Mouse (Mus musculus) limb, embryonic 13.5 days (tissue): ENCODE data around the gene 1700047I17Rik2. TPM values are rescaled to one million over a fixed set of nuclear protein-coding genes. Genes with fewer than 3 reads are reported as not detected.
A peak's percentile ranks its signal among the peaks of the same experiment; 100 is the strongest.
"Not testable (repeated sequence)": the region's sequence is repeated elsewhere in the genome, so short reads cannot be mapped to it uniquely, and the experiment has no call there.

Source experiments
- ATAC-seq: fragments of 200-750 bp; cut with Nextera tagmentation; 2 replicates; pipeline ENCODE4 v1.8.0; 2017; ENCODE audit warnings: low read depth, moderate number of reproducible peaks, moderate TSS enrichment; ENCODE audit not compliant: low FRiP score
- H3K27ac ChIP-seq: fragments of 300-500 bp; sonication (generic); 2 replicates; pipeline ENCODE4 v1.5.1; 2015; ENCODE audit warnings: inconsistent platforms, mild to moderate bottlenecking, moderate library complexity
- H3K27me3 ChIP-seq: fragments of 300-500 bp; sonication (generic); 2 replicates; pipeline ENCODE4 v1.6.1; 2015; ENCODE audit warnings: mild to moderate bottlenecking, inconsistent platforms
- H3K36me3 ChIP-seq: fragments of 300-500 bp; sonication (generic); 2 replicates; pipeline ENCODE4 v1.6.1; 2015; ENCODE audit warnings: inconsistent platforms, mild to moderate bottlenecking, moderate library complexity
- H3K4me1 ChIP-seq: fragments of 300-500 bp; sonication (generic); 2 replicates; pipeline ENCODE4 v1.6.1; 2015; ENCODE audit warnings: inconsistent platforms
- H3K4me2 ChIP-seq: fragments of 300-500 bp; sonication (generic); replicated peaks from 2 replicates; pipeline ENCODE4 v1.6.1; 2015; ENCODE audit warnings: inconsistent platforms, mild to moderate bottlenecking, moderate library complexity
- H3K4me3 ChIP-seq: fragments of 300-500 bp; sonication (generic); 2 replicates; pipeline ENCODE4 v1.5.1; 2015; ENCODE audit warnings: moderate library complexity, mild to moderate bottlenecking, inconsistent platforms
- H3K9ac ChIP-seq: fragments of 300-500 bp; sonication (generic); 2 replicates; pipeline ENCODE4 v1.6.1; 2015; ENCODE audit warnings: mild to moderate bottlenecking, inconsistent platforms
- H3K9me3 ChIP-seq: fragments of 300-500 bp; sonication (generic); 2 replicates; pipeline ENCODE4 v1.6.1; 2016; ENCODE audit warnings: inconsistent platforms
- WGBS: fragments of 180-500 bp; shearing (Covaris S2); methylation state at CpG from one replicate; pipeline ENCODE4 v1.1.7; 2015; 5-methylcytosine and 5-hydroxymethylcytosine counted together
- polyA plus RNA-seq: library from polyadenylated mRNA; unstranded; fragments of >200 nt; fragmentation: Nextera tagmentation; extraction: Ambion mirVana; gene quantifications from 2 replicates; pipeline ENCODE4 v1.2.1, GENCODE M21; 2015

Gene 1700047I17Rik2
- polyA plus RNA-seq, result 0.15 and 3.2 TPM in 2 replicates

DNA sequence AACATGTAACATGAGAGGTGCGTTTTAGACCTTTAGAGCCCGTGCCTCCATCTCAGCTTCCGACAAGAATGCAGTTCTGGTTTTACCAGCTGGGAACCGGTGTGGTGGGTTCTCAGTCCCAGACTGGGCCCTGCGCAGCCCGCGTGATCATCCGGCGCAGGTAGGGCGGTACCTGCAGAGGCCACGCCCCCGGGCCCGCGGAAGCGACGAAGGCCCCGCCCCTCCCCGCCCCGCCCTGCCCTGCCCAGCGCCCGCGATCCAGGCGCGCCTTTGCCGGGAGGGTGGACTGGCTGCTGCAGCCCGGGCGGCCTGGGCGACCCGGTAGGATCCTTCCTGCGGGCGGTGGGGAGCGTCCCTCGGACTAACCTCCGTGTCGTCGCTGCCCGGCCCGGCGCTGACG, at the start of gene 1700047I17Rik2:
1700047I17Rik2 (plus strand) TSS at position 287 of the 400 bp plus-strand sequence.
- not testable (repeated sequence) for H3K4me1 ChIP-seq, H3K27ac ChIP-seq, H3K27me3 ChIP-seq, H3K9ac ChIP-seq, H3K4me3 ChIP-seq, H3K4me2 ChIP-seq, H3K9me3 ChIP-seq, H3K36me3 ChIP-seq
- ATAC-seq, result peak; percentile 98
- no CpG with 5 or more reads among the region's 40 CpGs for WGBS

DNA sequence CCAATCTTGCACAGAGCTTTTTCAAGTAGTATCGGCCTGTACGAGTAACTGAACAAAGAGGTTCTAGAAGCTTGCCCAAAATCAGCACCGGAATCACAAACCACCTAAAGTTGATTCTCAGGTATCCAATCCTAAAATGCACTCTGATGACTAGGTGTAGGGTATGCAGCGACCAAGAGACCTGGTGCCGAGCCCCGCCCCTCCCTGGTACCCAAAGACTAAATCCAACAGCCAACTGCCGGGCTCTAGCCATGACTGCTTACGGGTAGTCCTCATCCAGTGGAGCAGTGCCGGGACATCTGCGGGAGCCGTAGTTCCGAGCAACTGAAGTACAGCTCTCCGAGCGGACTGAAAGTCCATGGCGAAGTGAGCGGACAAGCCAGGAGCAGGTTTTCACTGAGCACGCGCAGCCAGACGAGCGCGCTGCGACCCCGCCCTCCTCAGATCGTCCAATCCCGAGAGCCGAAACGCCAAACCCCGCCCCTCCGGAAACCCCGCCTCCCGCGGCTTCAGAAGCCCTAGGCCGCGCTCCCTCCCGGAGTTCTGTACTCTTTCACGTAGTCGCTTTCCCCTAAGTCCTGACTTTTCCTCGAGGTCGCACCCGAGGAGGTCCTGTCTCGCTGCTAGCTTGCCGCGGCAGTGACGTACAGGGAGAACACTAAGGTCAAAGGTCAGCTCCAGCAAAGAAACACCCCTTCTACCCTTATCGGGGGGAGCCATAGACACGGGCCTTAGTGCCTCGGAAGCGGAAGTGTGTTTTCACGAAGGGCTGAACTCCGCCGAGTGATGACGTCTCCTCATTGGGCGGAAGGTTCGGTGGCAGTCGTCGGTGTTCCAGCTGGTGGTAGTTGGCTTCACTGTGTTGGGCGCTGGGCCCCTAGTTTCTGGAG, 44.6 kb upstream of the 1700047I17Rik2 start, which contains the start of gene Srp54b:
Srp54b (plus strand) TSS at position 546 of the 890 bp plus-strand sequence.
- peak within 1 kb of the TSS; percentile 36 for H3K4me3 ChIP-seq
- H3K9me3 ChIP-seq, H3K27me3 ChIP-seq, H3K4me1 ChIP-seq, H3K27ac ChIP-seq, H3K36me3 ChIP-seq, H3K4me2 ChIP-seq, H3K9ac ChIP-seq: not testable (repeated sequence)
- no CpG with 5 or more reads among the region's 57 CpGs for WGBS
- ATAC-seq, result peak; percentile 98

DNA sequence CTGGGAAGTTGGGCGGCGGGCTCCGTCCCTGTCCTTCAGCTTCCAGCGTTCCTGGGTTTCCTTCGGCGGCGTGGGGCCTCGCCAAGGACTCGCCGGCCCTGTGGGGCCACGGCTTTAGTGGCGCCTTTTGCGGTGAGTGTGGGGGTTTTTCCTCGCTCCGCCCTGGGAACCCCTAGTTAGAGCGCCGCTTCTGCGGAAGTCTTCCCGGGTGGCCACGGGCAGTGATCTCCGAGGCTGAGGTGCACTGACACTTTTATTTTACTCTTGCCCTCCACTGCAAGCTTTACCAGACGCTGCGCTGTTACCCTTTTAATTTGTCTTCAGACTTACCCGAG, 44.0 kb upstream of the 1700047I17Rik2 start:
- not testable (repeated sequence) for H3K9ac ChIP-seq, H3K4me2 ChIP-seq, H3K27me3 ChIP-seq, H3K4me1 ChIP-seq, H3K9me3 ChIP-seq, H3K27ac ChIP-seq, H3K36me3 ChIP-seq
- 0% methylated on average over 10 of the region's 24 CpGs for WGBS
- peak; percentile 34 for ATAC-seq
- H3K4me3 ChIP-seq, result peak overlapping the region; percentile 36

DNA sequence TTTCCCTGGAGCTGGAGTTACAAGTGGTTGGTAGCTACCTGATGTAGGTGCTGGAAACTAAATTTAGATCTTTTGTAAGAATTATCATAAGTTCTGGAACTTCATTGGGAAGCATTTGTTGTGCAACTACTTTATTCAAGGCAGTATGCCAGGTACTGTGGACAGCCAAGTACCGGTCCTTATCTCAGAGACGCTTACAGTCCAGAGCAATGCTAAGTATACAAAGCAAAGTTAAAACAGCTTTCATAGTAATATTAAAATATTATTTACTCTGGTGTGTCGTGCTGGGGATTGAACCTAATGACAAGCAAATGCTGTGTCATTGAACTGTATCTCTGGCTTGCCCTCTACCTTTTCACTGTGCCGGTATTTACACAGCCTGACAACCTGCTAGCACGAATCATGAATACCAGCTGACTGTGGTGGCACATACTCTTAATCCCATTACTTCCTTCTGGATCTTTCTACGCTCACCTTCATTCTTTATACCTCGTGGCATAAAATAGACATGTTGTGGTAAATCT, 32.3 kb upstream of the 1700047I17Rik2 start:
- not testable (repeated sequence) for H3K4me2 ChIP-seq, H3K36me3 ChIP-seq, H3K9me3 ChIP-seq, H3K4me3 ChIP-seq, H3K9ac ChIP-seq, H3K27me3 ChIP-seq, ATAC-seq, H3K27ac ChIP-seq, H3K4me1 ChIP-seq
- WGBS, result no CpG with 5 or more reads among the region's 7 CpGs

DNA sequence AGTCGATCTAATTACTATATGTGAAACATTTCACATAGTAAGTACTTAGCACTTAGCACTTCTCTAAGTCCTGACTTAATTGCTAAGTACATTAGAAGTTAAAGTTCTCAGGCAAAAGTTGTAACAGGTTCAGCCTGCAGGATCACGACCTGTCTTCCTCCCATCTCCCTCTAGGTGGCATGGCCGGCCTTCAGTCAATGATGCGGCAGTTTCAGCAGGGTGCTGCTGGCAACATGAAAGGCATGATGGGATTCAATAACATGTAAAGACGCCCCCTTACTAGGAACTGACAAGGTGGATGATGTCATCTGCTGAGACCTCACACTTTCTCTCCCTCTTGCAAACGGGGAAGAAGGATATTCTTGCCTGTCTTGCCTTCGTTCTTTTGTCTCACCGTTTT, 11.7 kb upstream of the 1700047I17Rik2 start:
- H3K27me3 ChIP-seq, H3K4me3 ChIP-seq, ATAC-seq, H3K36me3 ChIP-seq, H3K9ac ChIP-seq, H3K4me1 ChIP-seq, H3K27ac ChIP-seq, H3K9me3 ChIP-seq, H3K4me2 ChIP-seq: not testable (repeated sequence)
- no CpG with 5 or more reads among the region's 8 CpGs for WGBS

DNA sequence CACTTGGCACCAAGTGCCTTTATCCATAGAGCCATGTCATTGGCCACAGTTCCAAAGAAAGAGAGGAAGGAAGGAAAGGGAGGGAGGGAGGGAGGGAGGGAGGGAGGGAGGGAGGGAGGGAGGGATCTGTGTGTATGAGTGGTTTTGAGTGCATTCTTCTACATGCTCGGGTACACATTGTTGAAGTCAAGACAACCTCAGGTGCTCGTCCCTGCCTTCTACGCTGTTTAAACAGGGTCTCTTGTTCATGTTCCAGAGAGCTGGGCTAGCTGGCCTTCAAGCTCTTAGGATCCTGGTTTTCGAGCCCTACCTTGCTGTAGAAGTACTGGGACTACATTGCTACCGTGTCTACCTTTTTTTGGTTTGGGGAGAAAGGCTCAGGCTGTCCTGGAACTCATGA, 10.3 kb upstream of the 1700047I17Rik2 start:
- no CpG with 5 or more reads among the region's 5 CpGs for WGBS
- not testable (repeated sequence) for H3K27ac ChIP-seq, H3K4me3 ChIP-seq, H3K4me1 ChIP-seq, H3K9me3 ChIP-seq, H3K4me2 ChIP-seq, ATAC-seq, H3K27me3 ChIP-seq, H3K36me3 ChIP-seq, H3K9ac ChIP-seq

DNA sequence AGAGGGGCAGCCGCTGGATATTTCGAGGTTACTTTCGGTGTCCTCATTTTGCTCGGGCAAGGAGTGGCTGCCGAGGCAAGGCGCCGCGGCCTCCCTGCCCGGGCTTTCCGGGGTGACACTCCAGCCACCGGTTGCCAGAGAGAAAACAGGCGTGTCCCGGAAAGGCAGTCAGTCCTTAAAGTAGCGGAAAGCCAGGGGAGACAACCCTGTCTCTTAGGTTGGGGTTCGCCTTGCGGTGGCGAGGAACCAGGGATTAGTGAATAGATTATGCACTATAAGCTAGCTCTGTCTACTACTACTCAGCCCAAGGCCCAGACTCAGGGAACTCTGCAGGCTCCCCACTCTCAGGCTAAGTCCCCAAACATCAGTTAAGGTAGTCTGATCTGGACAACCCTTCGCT, 407 bp downstream of the 1700047I17Rik2 start:
- H3K9me3 ChIP-seq, H3K4me1 ChIP-seq, H3K27ac ChIP-seq, H3K9ac ChIP-seq, H3K4me3 ChIP-seq, H3K27me3 ChIP-seq, H3K36me3 ChIP-seq, H3K4me2 ChIP-seq: not testable (repeated sequence)
- ATAC-seq, result peak; percentile 29; the same call in 1 of the 2 replicates
- WGBS, result no CpG with 5 or more reads among the region's 18 CpGs

DNA sequence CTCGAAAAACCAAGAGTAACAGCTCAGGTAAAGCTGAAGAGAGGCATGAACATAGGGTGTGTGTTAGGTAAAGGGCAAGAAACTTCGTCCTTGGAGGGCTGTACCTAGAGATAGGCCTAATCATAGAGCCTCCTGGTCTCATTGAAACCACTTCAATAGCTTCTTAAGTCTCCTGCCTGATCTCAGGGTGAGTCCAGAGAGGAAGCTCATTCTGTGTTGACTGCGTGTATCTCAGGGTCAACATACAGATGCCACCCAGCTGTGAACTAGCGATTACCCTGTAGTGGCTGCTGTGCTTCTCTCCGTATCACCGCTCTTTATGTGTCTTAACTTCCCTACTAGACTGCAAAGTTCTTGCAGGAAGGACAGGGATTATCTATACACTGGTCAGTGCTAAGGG, 13.6 kb downstream of the 1700047I17Rik2 start:
- H3K27me3 ChIP-seq, H3K9ac ChIP-seq, H3K36me3 ChIP-seq, H3K27ac ChIP-seq, ATAC-seq, H3K4me1 ChIP-seq, H3K9me3 ChIP-seq, H3K4me2 ChIP-seq, H3K4me3 ChIP-seq: not testable (repeated sequence)
- WGBS, result no CpG with 5 or more reads among the region's 6 CpGs

DNA sequence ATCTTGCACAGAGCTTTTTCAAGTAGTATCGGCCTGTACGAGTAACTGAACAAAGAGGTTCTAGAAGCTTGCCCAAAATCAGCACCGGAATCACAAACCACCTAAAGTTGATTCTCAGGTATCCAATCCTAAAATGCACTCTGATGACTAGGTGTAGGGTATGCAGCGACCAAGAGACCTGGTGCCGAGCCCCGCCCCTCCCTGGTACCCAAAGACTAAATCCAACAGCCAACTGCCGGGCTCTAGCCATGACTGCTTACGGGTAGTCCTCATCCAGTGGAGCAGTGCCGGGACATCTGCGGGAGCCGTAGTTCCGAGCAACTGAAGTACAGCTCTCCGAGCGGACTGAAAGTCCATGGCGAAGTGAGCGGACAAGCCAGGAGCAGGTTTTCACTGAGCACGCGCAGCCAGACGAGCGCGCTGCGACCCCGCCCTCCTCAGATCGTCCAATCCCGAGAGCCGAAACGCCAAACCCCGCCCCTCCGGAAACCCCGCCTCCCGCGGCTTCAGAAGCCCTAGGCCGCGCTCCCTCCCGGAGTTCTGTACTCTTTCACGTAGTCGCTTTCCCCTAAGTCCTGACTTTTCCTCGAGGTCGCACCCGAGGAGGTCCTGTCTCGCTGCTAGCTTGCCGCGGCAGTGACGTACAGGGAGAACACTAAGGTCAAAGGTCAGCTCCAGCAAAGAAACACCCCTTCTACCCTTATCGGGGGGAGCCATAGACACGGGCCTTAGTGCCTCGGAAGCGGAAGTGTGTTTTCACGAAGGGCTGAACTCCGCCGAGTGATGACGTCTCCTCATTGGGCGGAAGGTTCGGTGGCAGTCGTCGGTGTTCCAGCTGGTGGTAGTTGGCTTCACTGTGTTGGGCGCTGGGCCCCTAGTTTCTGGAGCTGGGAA, 30.5 kb downstream of the 1700047I17Rik2 start, which contains the start of gene Srp54c:
Srp54c (plus strand) TSS at position 543 of the 894 bp plus-strand sequence.
- not testable (repeated sequence) for H3K36me3 ChIP-seq, H3K9ac ChIP-seq, H3K4me2 ChIP-seq, H3K27ac ChIP-seq, H3K4me1 ChIP-seq, H3K9me3 ChIP-seq, H3K27me3 ChIP-seq
- WGBS, result no CpG with 5 or more reads among the region's 57 CpGs
- ATAC-seq, result peak; percentile 98
- H3K4me3 ChIP-seq, result peak within 1 kb of the TSS; percentile 43

DNA sequence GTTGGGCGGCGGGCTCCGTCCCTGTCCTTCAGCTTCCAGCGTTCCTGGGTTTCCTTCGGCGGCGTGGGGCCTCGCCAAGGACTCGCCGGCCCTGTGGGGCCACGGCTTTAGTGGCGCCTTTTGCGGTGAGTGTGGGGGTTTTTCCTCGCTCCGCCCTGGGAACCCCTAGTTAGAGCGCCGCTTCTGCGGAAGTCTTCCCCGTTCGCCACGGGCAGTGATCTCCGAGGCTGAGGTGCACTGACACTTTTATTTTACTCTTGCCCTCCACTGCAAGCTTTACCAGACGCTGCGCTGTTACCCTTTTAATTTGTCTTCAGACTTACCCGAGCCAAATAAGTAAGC, 31.1 kb downstream of the 1700047I17Rik2 start:
- H3K36me3 ChIP-seq, H3K9me3 ChIP-seq, ATAC-seq, H3K4me2 ChIP-seq, H3K27ac ChIP-seq, H3K27me3 ChIP-seq, H3K9ac ChIP-seq, H3K4me1 ChIP-seq: not testable (repeated sequence)
- WGBS, result 0% methylated on average over 11 of the region's 25 CpGs
- H3K4me3 ChIP-seq, result peak overlapping the region; percentile 43

DNA sequence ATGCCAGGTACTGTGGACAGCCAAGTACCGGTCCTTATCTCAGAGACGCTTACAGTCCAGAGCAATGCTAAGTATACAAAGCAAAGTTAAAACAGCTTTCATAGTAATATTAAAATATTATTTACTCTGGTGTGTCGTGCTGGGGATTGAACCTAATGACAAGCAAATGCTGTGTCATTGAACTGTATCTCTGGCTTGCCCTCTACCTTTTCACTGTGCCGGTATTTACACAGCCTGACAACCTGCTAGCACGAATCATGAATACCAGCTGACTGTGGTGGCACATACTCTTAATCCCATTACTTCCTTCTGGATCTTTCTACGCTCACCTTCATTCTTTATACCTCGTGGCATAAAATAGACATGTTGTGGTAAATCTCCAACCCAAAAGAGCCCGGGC, 42.9 kb downstream of the 1700047I17Rik2 start:
- H3K27ac ChIP-seq, ATAC-seq, H3K36me3 ChIP-seq, H3K9ac ChIP-seq, H3K4me3 ChIP-seq, H3K9me3 ChIP-seq, H3K27me3 ChIP-seq, H3K4me1 ChIP-seq, H3K4me2 ChIP-seq: not testable (repeated sequence)
- WGBS, result no CpG with 5 or more reads among the region's 8 CpGs

DNA sequence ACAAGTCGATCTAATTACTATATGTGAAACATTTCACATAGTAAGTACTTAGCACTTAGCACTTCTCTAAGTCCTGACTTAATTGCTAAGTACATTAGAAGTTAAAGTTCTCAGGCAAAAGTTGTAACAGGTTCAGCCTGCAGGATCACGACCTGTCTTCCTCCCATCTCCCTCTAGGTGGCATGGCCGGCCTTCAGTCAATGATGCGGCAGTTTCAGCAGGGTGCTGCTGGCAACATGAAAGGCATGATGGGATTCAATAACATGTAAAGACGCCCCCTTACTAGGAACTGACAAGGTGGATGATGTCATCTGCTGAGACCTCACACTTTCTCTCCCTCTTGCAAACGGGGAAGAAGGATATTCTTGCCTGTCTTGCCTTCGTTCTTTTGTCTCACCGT, 62.6 kb downstream of the 1700047I17Rik2 start:
- H3K4me2 ChIP-seq, H3K27me3 ChIP-seq, H3K9ac ChIP-seq, H3K9me3 ChIP-seq, H3K4me1 ChIP-seq, H3K4me3 ChIP-seq, H3K27ac ChIP-seq, ATAC-seq: not testable (repeated sequence)
- H3K36me3 ChIP-seq, result peaks cover 21% of the 10 kb centered on the region
- WGBS, result no CpG with 5 or more reads among the region's 8 CpGs
